Mouse (Mus musculus) liver, embryonic 12.5 days (tissue): ENCODE measurements around the gene Mtmr10. TPM values are rescaled to one million over a fixed set of nuclear protein-coding genes. Genes with fewer than 3 reads are reported as not detected.

ENCODE experiments used
- ATAC-seq: fragments of 200-750 bp; cut with Nextera tagmentation; 2 replicates; pipeline ENCODE4 v1.8.0; 2017; ENCODE audit warnings: moderate number of reproducible peaks, mild to moderate bottlenecking, moderate library complexity
- H3K27ac ChIP-seq: fragments of 300-500 bp; sonication (generic); 2 replicates; pipeline ENCODE4 v1.5.1; 2016; ENCODE audit warnings: mild to moderate bottlenecking
- H3K27me3 ChIP-seq: fragments of 300-500 bp; sonication (generic); replicated peaks from 2 replicates; pipeline ENCODE4 v1.6.1; 2016; ENCODE audit warnings: mild to moderate bottlenecking, moderate library complexity
- H3K36me3 ChIP-seq: fragments of 300-500 bp; sonication (generic); 2 replicates; pipeline ENCODE4 v1.6.1; 2016; ENCODE audit warnings: mild to moderate bottlenecking, moderate library complexity
- H3K4me1 ChIP-seq: fragments of 300-500 bp; sonication (generic); 2 replicates; pipeline ENCODE4 v1.6.1; 2016
- H3K4me2 ChIP-seq: fragments of 300-500 bp; sonication (generic); 2 replicates; pipeline ENCODE4 v1.6.1; 2016; ENCODE audit warnings: mild to moderate bottlenecking, moderate library complexity
- H3K4me3 ChIP-seq: fragments of 300-500 bp; sonication (generic); 2 replicates; pipeline ENCODE4 v1.5.1; 2016; ENCODE audit warnings: mild to moderate bottlenecking, moderate library complexity
- H3K9ac ChIP-seq: fragments of 300-500 bp; sonication (generic); 2 replicates; pipeline ENCODE4 v1.6.1; 2016; ENCODE audit warnings: mild to moderate bottlenecking, moderate library complexity
- H3K9me3 ChIP-seq: fragments of 300-500 bp; sonication (generic); replicated peaks from 2 replicates; pipeline ENCODE4 v1.6.1; 2016; ENCODE audit warnings: mild to moderate bottlenecking, moderate library complexity
- WGBS: fragments of 180-500 bp; shearing (Covaris S2); methylation state at CpG from one replicate; pipeline ENCODE4 v1.1.7; 2016; ENCODE audit not compliant: insufficient replicate concordance; 5-methylcytosine and 5-hydroxymethylcytosine counted together
- polyA plus RNA-seq: library from polyadenylated mRNA; unstranded; fragments of >200 nt; fragmentation: Nextera tagmentation; extraction: Ambion mirVana; gene quantifications from 2 replicates; pipeline ENCODE4 v1.2.1, GENCODE M21; 2016

The Mtmr10 gene
- polyA plus RNA-seq, 1 experiment from 2014 or later = 4.1 TPM

DNA sequence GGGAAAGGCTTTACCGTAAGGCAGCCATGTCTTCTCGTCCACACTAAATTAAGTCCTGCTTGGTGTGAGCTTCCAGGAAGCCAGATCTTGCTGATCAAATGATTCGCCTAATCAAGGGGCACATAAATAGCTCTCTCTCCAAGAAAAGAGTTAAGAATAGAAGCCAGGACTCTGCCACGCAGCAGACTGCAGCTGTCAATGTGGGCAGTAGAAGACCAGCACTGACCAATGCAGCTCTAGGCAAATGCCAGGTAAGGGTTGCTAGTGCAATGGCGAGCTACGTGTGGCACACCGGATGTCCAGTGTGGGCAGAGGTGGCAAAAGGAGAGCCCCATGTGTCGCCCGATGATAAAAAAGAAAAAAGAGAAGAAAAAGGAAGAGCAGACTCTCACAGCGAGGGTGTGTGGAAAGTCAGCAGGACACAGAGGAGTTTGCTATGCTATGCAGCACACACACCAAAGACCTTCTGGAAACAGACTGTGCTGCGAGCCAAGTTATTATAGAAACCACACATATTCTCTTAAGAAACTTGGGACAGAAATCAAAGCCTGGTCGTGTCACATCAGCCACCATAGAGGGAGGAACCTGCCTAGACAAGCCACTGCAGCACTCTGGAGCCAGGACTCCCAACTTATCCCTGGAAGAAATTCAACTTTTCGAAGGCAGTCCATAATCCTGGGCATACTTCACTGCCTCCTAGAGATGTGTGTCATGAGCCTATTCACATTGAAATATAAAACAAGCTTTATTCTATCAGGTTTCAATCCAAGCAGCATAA is 21.8 kb upstream of the Mtmr10 start:
- H3K9me3 ChIP-seq = no peaks in the 10 kb centered on the region
- 68% methylated on average over 13 of the region's 13 CpGs for WGBS
- no peaks in the 10 kb centered on the region for H3K36me3 ChIP-seq
- H3K27me3 ChIP-seq = peaks cover 29% of the 10 kb centered on the region
- no peak overlapping the region for H3K4me3 ChIP-seq
- H3K9ac ChIP-seq = no peak overlapping the region
- H3K27ac ChIP-seq = no peak overlapping the region
- ATAC-seq = no peak
- no peak overlapping the region for H3K4me2 ChIP-seq
- H3K4me1 ChIP-seq = no peaks in the 10 kb centered on the region

DNA sequence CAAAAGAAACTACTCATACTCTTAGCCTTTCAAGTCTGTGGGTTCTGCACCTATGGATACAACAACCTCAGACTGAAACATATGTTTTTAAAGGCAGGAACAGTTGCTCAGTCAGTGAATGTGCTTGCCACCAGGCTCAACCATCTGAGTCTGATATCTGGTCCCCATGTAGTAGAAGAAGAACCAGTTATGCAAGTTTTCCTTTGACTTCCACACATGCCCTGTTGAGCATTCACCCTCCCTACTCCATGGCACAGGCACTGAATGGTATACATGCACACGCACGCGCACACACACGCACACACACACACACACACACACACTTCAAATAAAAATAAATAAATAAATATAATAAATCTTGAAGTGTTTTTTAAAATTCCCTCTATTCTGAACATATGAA is 20.9 kb upstream of the Mtmr10 start:
- ATAC-seq = no peak
- peaks cover 29% of the 10 kb centered on the region for H3K27me3 ChIP-seq
- H3K36me3 ChIP-seq = no peaks in the 10 kb centered on the region
- H3K4me1 ChIP-seq = no peaks in the 10 kb centered on the region
- 84% methylated on average over 4 of the region's 4 CpGs for WGBS
- no peaks in the 10 kb centered on the region for H3K9me3 ChIP-seq
- no peak overlapping the region for H3K4me3 ChIP-seq
- H3K27ac ChIP-seq = no peak overlapping the region
- H3K4me2 ChIP-seq = no peak overlapping the region
- H3K9ac ChIP-seq = no peak overlapping the region

DNA sequence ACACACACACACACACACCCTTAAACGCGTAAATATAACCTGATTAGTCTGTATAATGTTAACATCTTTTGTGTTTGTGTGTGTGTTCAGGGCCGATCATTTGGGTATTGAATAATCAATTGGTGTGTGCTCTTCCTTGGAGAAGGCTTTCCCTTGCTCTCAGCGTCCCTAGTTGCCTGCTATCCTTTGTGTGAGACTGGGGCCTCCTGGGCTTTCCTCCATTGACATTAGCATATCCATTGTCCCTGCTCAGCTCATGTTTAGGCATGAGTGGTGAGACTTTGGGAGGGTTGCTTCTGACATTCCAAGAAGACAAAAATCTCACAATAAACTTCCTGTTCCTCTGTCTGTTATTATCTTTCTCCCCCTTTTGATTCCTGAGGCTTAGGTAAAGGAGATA is 15.5 kb upstream of the Mtmr10 start:
- 43% methylated on average over 4 of the region's 4 CpGs for WGBS
- Histone ChIP-seq H3K36me3 (no peaks in the 10 kb centered on the region), H3K9ac (no peak overlapping the region), H3K4me1 (no peaks in the 10 kb centered on the region), H3K4me3 (no peak overlapping the region), H3K9me3 (no peaks in the 10 kb centered on the region), H3K27ac (no peak overlapping the region), H3K4me2 (no peak overlapping the region), H3K27me3 (peaks cover 29% of the 10 kb centered on the region)
- ATAC-seq = no peak

DNA sequence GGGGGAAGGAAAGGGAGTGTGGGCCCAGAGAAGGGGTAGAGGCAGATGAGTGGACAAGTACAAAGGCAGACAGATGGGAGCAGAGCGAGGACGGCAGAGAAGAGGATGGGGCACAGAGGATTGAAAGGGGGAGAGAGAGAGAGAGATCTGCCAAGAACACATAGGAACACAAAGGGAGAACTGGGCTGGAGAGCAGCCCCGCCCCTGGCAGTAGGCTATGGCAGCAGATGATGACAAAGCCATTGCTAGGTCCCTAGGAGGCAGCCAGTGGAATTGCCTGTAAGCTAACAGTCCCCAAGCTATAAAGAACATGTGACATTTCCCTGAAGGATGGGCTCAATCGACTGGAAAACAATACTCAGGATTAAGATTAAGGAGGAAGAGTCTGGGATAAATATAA is 11.9 kb upstream of the Mtmr10 start:
- no peak for ATAC-seq
- H3K36me3 ChIP-seq = no peaks in the 10 kb centered on the region
- H3K9ac ChIP-seq = no peak overlapping the region
- H3K9me3 ChIP-seq = no peaks in the 10 kb centered on the region
- H3K27ac ChIP-seq = no peak overlapping the region
- H3K4me3 ChIP-seq = no peak overlapping the region
- H3K4me2 ChIP-seq = no peak overlapping the region
- H3K4me1 ChIP-seq = no peaks in the 10 kb centered on the region
- WGBS = 61% methylated on average over 4 of the region's 4 CpGs
- no peaks in the 10 kb centered on the region for H3K27me3 ChIP-seq

DNA sequence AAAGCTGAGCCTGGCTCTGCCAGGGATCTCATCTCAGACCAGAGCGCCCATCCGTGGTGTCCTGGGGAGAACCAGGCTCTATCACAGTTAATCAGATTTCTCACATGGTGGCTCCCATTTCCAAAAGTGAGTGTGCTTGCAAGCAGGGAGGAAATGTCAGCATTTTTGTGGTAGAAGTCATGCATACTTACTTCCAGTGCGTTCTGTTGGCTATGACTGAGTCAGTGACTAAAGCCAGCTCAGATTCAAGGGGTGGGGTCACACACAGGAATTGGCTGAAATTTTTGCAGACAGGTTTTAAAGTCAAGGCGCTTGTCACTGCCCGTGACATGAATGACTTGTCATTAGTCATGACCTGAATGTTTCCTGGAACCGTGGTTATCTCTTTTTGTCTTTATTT is 10.5 kb upstream of the Mtmr10 start:
- H3K27me3 ChIP-seq = no peaks in the 10 kb centered on the region
- 32% methylated on average over 6 of the region's 6 CpGs for WGBS
- no peaks in the 10 kb centered on the region for H3K9me3 ChIP-seq
- no peaks in the 10 kb centered on the region for H3K36me3 ChIP-seq
- H3K27ac ChIP-seq = no peak overlapping the region
- H3K9ac ChIP-seq = no peak overlapping the region
- no peaks in the 10 kb centered on the region for H3K4me1 ChIP-seq
- no peak overlapping the region for H3K4me3 ChIP-seq
- no peak overlapping the region for H3K4me2 ChIP-seq
- ATAC-seq = no peak

DNA sequence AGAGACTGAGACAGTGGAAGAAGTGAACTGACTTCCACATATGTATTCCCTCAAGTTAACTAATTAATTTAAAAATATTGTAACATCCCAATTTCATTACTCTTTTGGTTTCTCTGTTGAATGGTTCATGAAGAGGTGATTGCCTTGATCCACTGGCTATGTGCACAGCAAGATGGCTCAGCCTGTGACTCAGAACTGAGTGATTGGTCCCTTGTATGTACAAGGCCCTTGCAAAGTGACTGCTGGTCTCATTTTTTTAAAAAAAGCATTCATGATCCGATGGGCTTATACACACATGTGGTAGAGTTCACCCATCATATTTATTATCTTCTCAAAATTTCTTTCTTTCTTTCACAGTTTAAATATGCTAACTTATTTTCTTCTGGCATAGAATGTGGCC is 8.9 kb upstream of the Mtmr10 start:
- H3K4me2 ChIP-seq = no peak overlapping the region
- no peaks in the 10 kb centered on the region; the same call in 1 of the 2 replicates for H3K27me3 ChIP-seq
- H3K4me3 ChIP-seq = no peak overlapping the region
- no peak overlapping the region for H3K27ac ChIP-seq
- H3K9me3 ChIP-seq = no peaks in the 10 kb centered on the region
- no peak overlapping the region for H3K9ac ChIP-seq
- 74% methylated on average over 1 of the region's 1 CpGs for WGBS
- no peak for ATAC-seq
- H3K4me1 ChIP-seq = no peaks in the 10 kb centered on the region
- H3K36me3 ChIP-seq = no peaks in the 10 kb centered on the region

DNA sequence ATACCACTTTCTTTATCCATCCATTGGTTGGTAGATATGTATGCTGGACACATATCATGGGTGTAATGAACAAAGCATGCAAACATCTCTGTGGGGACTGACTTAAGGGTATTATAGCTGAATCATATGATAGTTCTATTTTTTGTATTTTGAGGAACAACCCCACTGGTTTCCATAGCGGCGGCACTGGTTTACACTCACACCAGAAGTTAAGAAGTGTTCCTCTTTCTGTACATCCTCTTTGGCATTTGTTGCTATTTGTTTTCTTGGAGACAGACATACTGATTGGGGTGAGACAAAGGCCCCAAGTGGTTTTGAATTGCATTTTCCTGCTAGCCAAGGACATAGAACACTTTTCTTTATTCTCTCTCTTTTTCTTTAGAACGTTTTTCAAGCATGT is 7.9 kb upstream of the Mtmr10 start:
- no peak for ATAC-seq
- no peaks in the 10 kb centered on the region for H3K4me1 ChIP-seq
- WGBS = 43% methylated on average over 3 of the region's 3 CpGs
- no peaks in the 10 kb centered on the region; the same call in 1 of the 2 replicates for H3K27me3 ChIP-seq
- no peak overlapping the region for H3K4me3 ChIP-seq
- H3K9me3 ChIP-seq = no peaks in the 10 kb centered on the region
- H3K4me2 ChIP-seq = no peak overlapping the region
- H3K36me3 ChIP-seq = no peaks in the 10 kb centered on the region
- H3K27ac ChIP-seq = no peak overlapping the region
- no peak overlapping the region for H3K9ac ChIP-seq

DNA sequence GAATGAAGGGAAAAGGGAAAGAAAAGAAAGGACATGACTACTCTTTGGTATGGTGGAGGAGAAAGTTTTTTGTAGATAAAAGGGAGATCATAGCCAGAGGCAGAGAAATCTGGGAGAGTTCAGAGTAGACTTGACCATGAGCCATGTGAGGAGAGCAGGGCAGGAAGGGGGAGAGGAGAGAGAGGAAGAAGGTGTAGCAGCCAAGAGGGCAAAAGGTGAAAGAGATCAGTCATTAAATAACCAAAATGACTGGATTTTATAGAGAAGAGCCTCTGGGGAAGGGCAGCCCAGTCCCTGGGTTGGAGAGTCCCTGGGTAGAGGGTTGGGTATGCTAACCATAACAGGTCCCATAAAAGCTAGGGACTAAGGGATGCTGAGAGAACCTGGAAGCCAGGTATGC is 887 bp upstream of the Mtmr10 start:
- Histone ChIP-seq H3K9me3 (no peaks in the 10 kb centered on the region), H3K27ac (no peak overlapping the region), H3K4me3 (peak overlapping the region; percentile 80), H3K9ac (no peak overlapping the region), H3K27me3 (no peaks in the 10 kb centered on the region; the same call in 1 of the 2 replicates), H3K4me2 (peak overlapping the region; percentile 93), H3K4me1 (peaks cover 26% of the 10 kb centered on the region), H3K36me3 (no peaks in the 10 kb centered on the region)
- ATAC-seq = no peak

DNA sequence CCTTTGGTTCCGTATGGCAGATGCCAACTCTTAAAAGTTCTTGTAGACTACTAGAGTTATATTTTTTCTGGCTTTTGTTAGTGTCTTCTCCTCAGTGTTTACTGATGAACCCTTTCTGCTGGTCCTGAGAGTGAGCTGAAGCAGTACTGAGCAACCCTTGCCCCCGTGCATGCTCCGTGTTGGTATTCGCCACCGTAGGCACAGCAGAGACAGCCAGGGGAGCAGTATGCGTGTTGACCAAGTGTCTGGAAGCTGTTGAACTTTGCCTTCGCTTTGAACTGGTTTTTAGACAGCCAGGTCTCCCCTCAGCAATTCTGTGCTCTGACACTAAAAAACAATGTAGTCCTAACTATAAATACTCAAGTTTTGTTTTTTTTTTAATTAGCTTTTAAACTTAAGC is 2.0 kb downstream of the Mtmr10 start:
- 0 out of 2 replicates have a peak, but pooled peaks cover 4% of the 10 kb centered on the region for H3K36me3 ChIP-seq
- no peak overlapping the region for H3K9ac ChIP-seq
- H3K27me3 ChIP-seq = no peaks in the 10 kb centered on the region; the same call in 1 of the 2 replicates
- H3K4me1 ChIP-seq = peaks cover 26% of the 10 kb centered on the region
- H3K27ac ChIP-seq = no peak overlapping the region
- no peak overlapping the region for H3K4me3 ChIP-seq
- no peaks in the 10 kb centered on the region for H3K9me3 ChIP-seq
- no peak for ATAC-seq
- no peak overlapping the region for H3K4me2 ChIP-seq
- WGBS = 79% methylated on average over 7 of the region's 7 CpGs

GRCm38 (mm10) chr7:64290431-64290830 is 3.0 kb downstream of the Mtmr10 start:
- WGBS = 76% methylated on average over 6 of the region's 6 CpGs
- 0 out of 2 replicates have a peak, but pooled peaks cover 4% of the 10 kb centered on the region for H3K36me3 ChIP-seq
- no peak for ATAC-seq

GRCm38 (mm10) chr7:64291722-64292121 is 4.3 kb downstream of the Mtmr10 start:
- H3K36me3 ChIP-seq = 0 out of 2 replicates have a peak, but pooled peaks cover 4% of the 10 kb centered on the region
- no peak for ATAC-seq
- H3K4me2 ChIP-seq = no peak overlapping the region
- no peaks in the 10 kb centered on the region for H3K27me3 ChIP-seq
- 86% methylated on average over 10 of the region's 10 CpGs for WGBS
- no peak overlapping the region for H3K27ac ChIP-seq
- peaks cover 23% of the 10 kb centered on the region for H3K4me1 ChIP-seq
- H3K4me3 ChIP-seq = no peak overlapping the region
- no peaks in the 10 kb centered on the region for H3K9me3 ChIP-seq
- no peak overlapping the region for H3K9ac ChIP-seq

More at GRCm38 (mm10) chr7:64290431-64290830, 3.0 kb downstream of the Mtmr10 start:
- Histone ChIP-seq H3K4me2 (no peak overlapping the region), H3K27me3 (no peaks in the 10 kb centered on the region), H3K27ac (no peak overlapping the region), H3K9ac (no peak overlapping the region), H3K4me1 (peaks cover 26% of the 10 kb centered on the region), H3K9me3 (no peaks in the 10 kb centered on the region), H3K4me3 (no peak overlapping the region)

GRCm38 (mm10) chr7:64296286-64297010 is 9.0 kb downstream of the Mtmr10 start:
- no peak for ATAC-seq
- no peak overlapping the region for H3K4me3 ChIP-seq
- no peak overlapping the region for H3K27ac ChIP-seq
- H3K4me1 ChIP-seq = no peaks in the 10 kb centered on the region
- no peaks in the 10 kb centered on the region for H3K9me3 ChIP-seq
- 78% methylated on average over 5 of the region's 5 CpGs for WGBS
- no peak overlapping the region for H3K4me2 ChIP-seq
- H3K36me3 ChIP-seq = peaks cover 12% of the 10 kb centered on the region; the same call in 1 of the 2 replicates
- no peaks in the 10 kb centered on the region for H3K27me3 ChIP-seq
- no peak overlapping the region for H3K9ac ChIP-seq
